ENCODE assay signal across 10 mouse cellular contexts in the genomic region with DNA sequence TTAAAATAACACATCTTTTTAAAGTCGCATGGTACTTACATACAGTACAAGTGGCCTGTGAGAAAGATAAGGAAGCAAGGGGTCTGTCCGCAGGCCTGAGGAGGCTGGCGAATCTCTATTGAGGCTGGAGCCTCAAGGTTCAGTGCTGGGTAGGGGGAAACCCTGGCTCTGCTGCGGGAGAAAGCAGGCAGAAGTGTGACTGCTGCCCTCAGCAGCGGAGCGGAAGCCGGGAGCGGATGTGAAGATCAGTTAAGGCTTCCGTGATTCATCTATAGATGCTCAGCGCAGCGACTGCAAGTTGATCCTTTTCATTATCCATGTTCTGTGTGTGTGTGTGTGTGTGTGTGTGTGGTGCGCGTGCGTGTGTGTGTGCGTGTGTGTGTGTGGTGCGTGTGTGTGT. TPM values are rescaled to one million over a fixed set of nuclear protein-coding genes. Genes with fewer than 3 reads are reported as not detected.
DNase-seq lines count a peak whose midpoint lies in the region; ATAC-seq and TF ChIP-seq lines count a peak whose summit lies in the region.
"Had no signal": no experiment of that assay in that cellular context is flagged by ENCODE, and none has a peak within 500 bp of the region (broad histone marks: within the 10 kb centered on the region; RNA-seq: fewer than 3 reads in every experiment).

No protein-coding gene starts in this region.

- TF ChIP-seq POLR2A in CH12.LX (IDR thresholded peaks at IDR 0.05; ENCODE audit: low read depth, low read length), result peak; percentile 50; the same call in 1 of the 2 replicates

- H3K79me2 ChIP-seq in CH12.LX (replicated peaks; ENCODE audit: control insufficient read depth, extremely low read depth, insufficient read depth, poor library complexity, severe bottlenecking), result peaks cover 5% of the 10 kb centered on the region

- no peak for TF ChIP-seq RAD21 in CH12.LX (IDR thresholded peaks at IDR 0.05; ENCODE audit: low read depth, low read length)

- peak overlapping the region; percentile 19; the same call in 1 of the 2 replicates for H3K4me2 ChIP-seq in hindbrain, embryonic 13.5 days
- no peak overlapping the region for H3K4me2 ChIP-seq in hindbrain, embryonic 11.5 days (replicated peaks; ENCODE audit: low read depth, low read length)
- no peak overlapping the region for H3K4me2 ChIP-seq in CH12.LX (ENCODE audit: insufficient read depth, low read depth, poor library complexity, severe bottlenecking)
- H3K4me2 ChIP-seq in embryonic facial prominence, embryonic 14.5 days (ENCODE audit: low read depth, low read length), result peak overlapping the region; percentile 18; the same call in 1 of the 2 replicates
- peak overlapping the region; percentile 12; the same call in 1 of the 2 replicates for H3K4me2 ChIP-seq in midbrain, postnatal 0 days (ENCODE audit: low read depth, low read length, poor library complexity, severe bottlenecking)

- no peak for TF ChIP-seq CTCF in CH12.LX (conservative IDR thresholded peaks at IDR 0.05 in 1 of 2, IDR thresholded peaks at IDR 0.05 in 1 of 2; ENCODE audit: low read depth in 2 of 2, low read length in 2 of 2)
- no peak for TF ChIP-seq CTCF in midbrain, postnatal 0 days (IDR thresholded peaks at IDR 0.05)

- H3K27ac ChIP-seq in hindbrain, embryonic 13.5 days, result no peak overlapping the region
- H3K27ac ChIP-seq in hindbrain, embryonic 11.5 days (ENCODE audit: low read depth, low read length), result no peak overlapping the region
- H3K27ac ChIP-seq in CH12.LX (ENCODE audit: insufficient read depth, low read depth), result peak overlapping the region; percentile 85
- no peak overlapping the region for H3K27ac ChIP-seq in embryonic facial prominence, embryonic 14.5 days (replicated peaks; ENCODE audit: low read depth, low read length)
- no peak overlapping the region for H3K27ac ChIP-seq in midbrain, postnatal 0 days (ENCODE audit: low read depth, low read length)

- no peak for DNase-seq in hindbrain, embryonic 11.5 days (ENCODE audit: low spot score)
- DNase-seq in CH12.LX (ENCODE audit: extremely low read depth), result peak; percentile 85
- no peak for DNase-seq in embryonic facial prominence, embryonic 14.5 days (ENCODE audit: low spot score)
- no peak for DNase-seq in midbrain, postnatal 0 days (ENCODE audit: low spot score)
- no peak for DNase-seq in frontal cortex, postnatal 10 days (ENCODE audit: low spot score in 2 of 2)
- DNase-seq in right cerebral cortex, adult 2 months (ENCODE audit: low spot score in 2 of 2), result no peak
- no peak for DNase-seq in kidney, postnatal 36 days
- DNase-seq: gastrocnemius, postnatal 10 days had no signal

- dilution Hi-C loops in CH12.LX (cut with MboI; ENCODE audit: extremely low pct_ligation_motif_present, extremely low pct_unique_long_range_greater_than_20kb, low sequenced_read_pairs), result no loop called here

- H3K9me3 ChIP-seq in hindbrain, embryonic 13.5 days, result no peaks in the 10 kb centered on the region
- no peaks in the 10 kb centered on the region for H3K9me3 ChIP-seq in hindbrain, embryonic 11.5 days (ENCODE audit: control insufficient read depth, low read length)
- peaks cover 5% of the 10 kb centered on the region for H3K9me3 ChIP-seq in CH12.LX (replicated peaks; ENCODE audit: low read length)
- H3K9me3 ChIP-seq in embryonic facial prominence, embryonic 14.5 days (ENCODE audit: control insufficient read depth, low read length), result no peaks in the 10 kb centered on the region
- no peaks in the 10 kb centered on the region for H3K9me3 ChIP-seq in midbrain, postnatal 0 days (ENCODE audit: low read length)

- no peaks in the 10 kb centered on the region for H3K4me1 ChIP-seq in hindbrain, embryonic 13.5 days (replicated peaks)
- no peaks in the 10 kb centered on the region for H3K4me1 ChIP-seq in hindbrain, embryonic 11.5 days (replicated peaks; ENCODE audit: control insufficient read depth, insufficient read depth, low read length)
- H3K4me1 ChIP-seq in CH12.LX (ENCODE audit: control insufficient read depth in 1 of 2, insufficient read depth in 2 of 2), result peaks cover 25 to 43% of the 10 kb centered on the region in 2 experiments
- no peaks in the 10 kb centered on the region for H3K4me1 ChIP-seq in embryonic facial prominence, embryonic 14.5 days (ENCODE audit: control insufficient read depth, insufficient read depth, low read length)
- H3K4me1 ChIP-seq in midbrain, postnatal 0 days (ENCODE audit: insufficient read depth, low read length), result no peaks in the 10 kb centered on the region

- no peaks in the 10 kb centered on the region for H3K27me3 ChIP-seq in hindbrain, embryonic 13.5 days
- H3K27me3 ChIP-seq in hindbrain, embryonic 11.5 days (ENCODE audit: control insufficient read depth, insufficient read depth, low read length), result no peaks in the 10 kb centered on the region
- H3K27me3 ChIP-seq in CH12.LX (replicated peaks), result no peaks in the 10 kb centered on the region
- H3K27me3 ChIP-seq in embryonic facial prominence, embryonic 14.5 days (replicated peaks; ENCODE audit: control insufficient read depth, insufficient read depth, low read length), result no peaks in the 10 kb centered on the region
- no peaks in the 10 kb centered on the region for H3K27me3 ChIP-seq in midbrain, postnatal 0 days (ENCODE audit: insufficient read depth, low read length)

- WGBS in hindbrain, embryonic 13.5 days, result 71% methylated on average over 16 of the region's 16 CpGs
- WGBS in hindbrain, embryonic 11.5 days, result 71% methylated on average over 14 of the region's 16 CpGs
- WGBS in embryonic facial prominence, embryonic 14.5 days, result 69% methylated on average over 16 of the region's 16 CpGs
- WGBS in midbrain, postnatal 0 days, result 78% methylated on average over 16 of the region's 16 CpGs

- no peaks in the 10 kb centered on the region for H3K36me3 ChIP-seq in hindbrain, embryonic 13.5 days
- H3K36me3 ChIP-seq in hindbrain, embryonic 11.5 days (ENCODE audit: control insufficient read depth, insufficient read depth, low read length), result no peaks in the 10 kb centered on the region
- H3K36me3 ChIP-seq in CH12.LX (replicated peaks in 1 of 2; ENCODE audit: control insufficient read depth in 1 of 2, insufficient read depth in 1 of 2, low read length in 1 of 2), result peaks cover 0 to 18% of the 10 kb centered on the region in 2 experiments
- no peaks in the 10 kb centered on the region for H3K36me3 ChIP-seq in embryonic facial prominence, embryonic 14.5 days (ENCODE audit: control insufficient read depth, insufficient read depth, low read length)
- no peaks in the 10 kb centered on the region for H3K36me3 ChIP-seq in midbrain, postnatal 0 days (ENCODE audit: insufficient read depth, low read length)

- H3K9ac ChIP-seq in hindbrain, embryonic 13.5 days, result no peak overlapping the region
- no peak overlapping the region for H3K9ac ChIP-seq in hindbrain, embryonic 11.5 days (ENCODE audit: low read depth, low read length)
- H3K9ac ChIP-seq in CH12.LX (ENCODE audit: insufficient read depth, low read depth), result peak overlapping the region; percentile 79
- H3K9ac ChIP-seq in embryonic facial prominence, embryonic 14.5 days (ENCODE audit: low read depth, low read length), result no peak overlapping the region
- no peak overlapping the region for H3K9ac ChIP-seq in midbrain, postnatal 0 days (replicated peaks; ENCODE audit: low read length, poor library complexity, severe bottlenecking)

- H3K4me3 ChIP-seq in hindbrain, embryonic 13.5 days, result no peak overlapping the region
- no peak overlapping the region for H3K4me3 ChIP-seq in hindbrain, embryonic 11.5 days (ENCODE audit: low read depth, low read length)
- H3K4me3 ChIP-seq in CH12.LX (replicated peaks in 1 of 3; ENCODE audit: low read depth in 2 of 3, low read length in 2 of 3, poor library complexity in 1 of 3), result peak overlapping the region; percentile 56 to 64 (median 57)
- peak overlapping the region; percentile 1; the same call in 1 of the 2 replicates for H3K4me3 ChIP-seq in embryonic facial prominence, embryonic 14.5 days (ENCODE audit: low read depth, low read length)
- H3K4me3 ChIP-seq in midbrain, postnatal 0 days (ENCODE audit: low read depth, low read length), result no peak overlapping the region
- H3K4me3 ChIP-seq: myocyte had no signal

- in situ Hi-C loops in CH12.LX (cut with MboI; ENCODE audit: low pct_ligation_motif_present, low pct_unique_long_range_greater_than_20kb, low sequenced_read_pairs), result no loop called here

- ATAC-seq in hindbrain, embryonic 13.5 days (ENCODE audit: low FRiP score), result no peak
- no peak for ATAC-seq in hindbrain, embryonic 11.5 days (ENCODE audit: low FRiP score)
- ATAC-seq in embryonic facial prominence, embryonic 14.5 days (ENCODE audit: low read depth), result no peak
- ATAC-seq in midbrain, postnatal 0 days (ENCODE audit: low FRiP score), result no peak

- peak; percentile 30; the same call in 1 of the 2 replicates for TF ChIP-seq EP300 in CH12.LX (IDR thresholded peaks at IDR 0.05; ENCODE audit: low read length)

TF ChIP-seq in CH12.LX, 34 proteins besides CTCF, POLR2A, EP300 and RAD21 (continues in another document):
- TF ChIP-seq KAT2A (IDR thresholded peaks at IDR 0.05; ENCODE audit: insufficient replicate concordance, low read length) (no peak), IRF4 (IDR thresholded peaks at IDR 0.05; ENCODE audit: low read depth, low read length) (no peak), CHD1 (IDR thresholded peaks at IDR 0.05; ENCODE audit: low read depth, low read length) (no peak), GABPA (IDR thresholded peaks at IDR 0.05; ENCODE audit: insufficient replicate concordance, low read depth, low read length) (no peak), USF1 (IDR thresholded peaks at IDR 0.05; ENCODE audit: low read depth, low read length) (no peak)

RNA-seq across cellular contexts. Expression of gene Kif3c, which starts 8.1 kb away (rescaled TPM):
- polyA plus RNA-seq in hindbrain, embryonic 13.5 days (2015; fragmentation: Nextera tagmentation; extraction: Ambion mirVana), result 77.8 and 80.7 TPM in 2 replicates
- 23.4 and 28.3 TPM in 2 replicates for polyA plus RNA-seq in hindbrain, embryonic 11.5 days (2014; fragmentation: Nextera tagmentation; extraction: Ambion mirVana)
- total RNA-seq in CH12.LX (2012; rRNA removed), result 3.6 and 5.5 TPM in 2 replicates
- 2.8 and 3.5 TPM in 2 replicates for total RNA-seq in CH12.LX (2014; rRNA removed)
- polyA plus RNA-seq in CH12.LX (2012; ENCODE audit: insufficient read length, low read depth), result 5.7 and 5.9 TPM in 2 replicates
- polyA plus RNA-seq in embryonic facial prominence, embryonic 14.5 days (2014; fragmentation: Nextera tagmentation; extraction: Ambion mirVana), result 11.1 and 13.4 TPM in 2 replicates
- total RNA-seq in midbrain, postnatal 0 days (2014; rRNA removed), result 172 and 176 TPM in 2 replicates
- 70.0 and 70.7 TPM in 2 replicates for polyA plus RNA-seq in midbrain, postnatal 0 days (2015; fragmentation: Nextera tagmentation; extraction: Ambion mirVana)

RNA-seq across cellular contexts. Expression of gene Rab10, which starts 47.1 kb away (rescaled TPM):
- polyA plus RNA-seq in hindbrain, embryonic 13.5 days (2015; fragmentation: Nextera tagmentation; extraction: Ambion mirVana), result 136 and 138 TPM in 2 replicates
- polyA plus RNA-seq in hindbrain, embryonic 11.5 days (2014; fragmentation: Nextera tagmentation; extraction: Ambion mirVana), result 120 and 127 TPM in 2 replicates
- total RNA-seq in CH12.LX (2012; rRNA removed) (60.1 and 68.2 TPM in 2 replicates), CH12.LX (2014; rRNA removed) (91.8 and 109 TPM in 2 replicates)
- polyA plus RNA-seq in CH12.LX (2012; ENCODE audit: insufficient read length, low read depth), result 108 and 111 TPM in 2 replicates
- polyA plus RNA-seq in embryonic facial prominence, embryonic 14.5 days (2014; fragmentation: Nextera tagmentation; extraction: Ambion mirVana), result 98.7 and 98.8 TPM in 2 replicates
- 243 and 253 TPM in 2 replicates for total RNA-seq in midbrain, postnatal 0 days (2014; rRNA removed)
- 142 and 151 TPM in 2 replicates for polyA plus RNA-seq in midbrain, postnatal 0 days (2015; fragmentation: Nextera tagmentation; extraction: Ambion mirVana)

Comparison
In these comparisons a context has a peak if more than half of its experiments do, and no peak if none do; other contexts are left out.
1. H3K4me2 ChIP-seq: peak in hindbrain, embryonic 13.5 days (single experiment), embryonic facial prominence, embryonic 14.5 days (single experiment) and midbrain, postnatal 0 days (single experiment); none in hindbrain, embryonic 11.5 days (single experiment) and CH12.LX (single experiment).
2. H3K4me3 ChIP-seq: peak in CH12.LX (3 of 3) and embryonic facial prominence, embryonic 14.5 days (single experiment); none in hindbrain, embryonic 13.5 days (single experiment), hindbrain, embryonic 11.5 days (single experiment) and midbrain, postnatal 0 days (single experiment).